Mouse (Mus musculus) liver, embryonic 12.5 days (tissue): ENCODE results near the gene Zbtb8b. TPM values are rescaled to one million over a fixed set of nuclear protein-coding genes. Genes with fewer than 3 reads are reported as not detected.
"Not testable (repeated sequence)": the region's sequence is repeated elsewhere in the genome, so short reads cannot be mapped to it uniquely, and the experiment has no call there.

Experiments used
- ATAC-seq: fragments of 200-750 bp; cut with Nextera tagmentation; 2 replicates; pipeline ENCODE4 v1.8.0; 2017; ENCODE audit warnings: moderate number of reproducible peaks, mild to moderate bottlenecking, moderate library complexity
- H3K27ac ChIP-seq: fragments of 300-500 bp; sonication (generic); 2 replicates; pipeline ENCODE4 v1.5.1; 2016; ENCODE audit warnings: mild to moderate bottlenecking
- H3K27me3 ChIP-seq: fragments of 300-500 bp; sonication (generic); replicated peaks from 2 replicates; pipeline ENCODE4 v1.6.1; 2016; ENCODE audit warnings: mild to moderate bottlenecking, moderate library complexity
- H3K36me3 ChIP-seq: fragments of 300-500 bp; sonication (generic); 2 replicates; pipeline ENCODE4 v1.6.1; 2016; ENCODE audit warnings: mild to moderate bottlenecking, moderate library complexity
- H3K4me1 ChIP-seq: fragments of 300-500 bp; sonication (generic); 2 replicates; pipeline ENCODE4 v1.6.1; 2016
- H3K4me2 ChIP-seq: fragments of 300-500 bp; sonication (generic); 2 replicates; pipeline ENCODE4 v1.6.1; 2016; ENCODE audit warnings: mild to moderate bottlenecking, moderate library complexity
- H3K4me3 ChIP-seq: fragments of 300-500 bp; sonication (generic); 2 replicates; pipeline ENCODE4 v1.5.1; 2016; ENCODE audit warnings: mild to moderate bottlenecking, moderate library complexity
- H3K9ac ChIP-seq: fragments of 300-500 bp; sonication (generic); 2 replicates; pipeline ENCODE4 v1.6.1; 2016; ENCODE audit warnings: mild to moderate bottlenecking, moderate library complexity
- H3K9me3 ChIP-seq: fragments of 300-500 bp; sonication (generic); replicated peaks from 2 replicates; pipeline ENCODE4 v1.6.1; 2016; ENCODE audit warnings: mild to moderate bottlenecking, moderate library complexity
- WGBS: fragments of 180-500 bp; shearing (Covaris S2); methylation state at CpG from one replicate; pipeline ENCODE4 v1.1.7; 2016; ENCODE audit not compliant: insufficient replicate concordance; 5-methylcytosine and 5-hydroxymethylcytosine counted together
- polyA plus RNA-seq: library from polyadenylated mRNA; unstranded; fragments of >200 nt; fragmentation: Nextera tagmentation; extraction: Ambion mirVana; gene quantifications from 2 replicates; pipeline ENCODE4 v1.2.1, GENCODE M21; 2016

Zbtb8b gene
- 1.3 and 1.5 TPM in 2 replicates for polyA plus RNA-seq

DNA sequence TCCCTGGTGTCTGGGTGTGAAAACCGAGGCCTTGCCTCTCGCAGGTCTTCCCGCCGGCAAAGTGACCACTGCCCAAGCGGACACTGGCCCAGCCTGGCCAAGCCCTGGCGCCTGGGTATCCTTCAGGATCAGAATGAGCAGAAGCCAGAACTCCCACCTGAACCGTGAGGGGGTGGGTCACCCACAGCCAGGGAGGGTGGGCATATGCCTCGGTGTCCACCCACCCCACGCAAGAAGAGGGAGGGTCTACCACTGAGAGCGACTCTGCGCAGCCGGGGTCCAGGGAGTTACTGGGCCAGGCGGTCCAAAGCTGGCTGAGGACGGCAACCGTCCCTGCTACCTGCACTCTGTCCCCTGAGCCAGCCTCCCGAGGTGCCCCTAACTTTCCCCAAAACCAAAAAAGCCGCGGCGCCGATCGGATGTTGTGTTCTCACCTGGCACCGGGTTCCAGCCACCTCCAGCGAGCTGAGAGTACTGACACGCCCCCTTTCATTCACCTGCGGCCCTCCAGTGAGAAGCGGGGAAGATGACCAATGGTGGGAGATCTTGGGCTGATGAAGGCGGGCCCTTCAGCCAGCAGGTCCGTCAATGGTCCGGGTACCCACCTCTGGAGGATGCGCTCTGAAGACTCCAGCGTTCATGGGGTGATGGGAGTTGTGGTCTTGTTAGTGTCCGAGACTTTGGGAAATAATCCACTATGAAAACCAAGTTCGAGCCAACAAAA lies at the start of gene Zbtb8b:
Gene Zbtb8b (minus strand): TSS at position 514 of the 724 bp plus-strand sequence.
- Histone ChIP-seq H3K9me3 (no peaks in the 10 kb centered on the region), H3K27ac (no peak within 1 kb of the TSS), H3K4me3 (peak within 1 kb of the TSS; percentile 37), H3K4me2 (peak within 1 kb of the TSS; percentile 57), H3K9ac (no peak within 1 kb of the TSS), H3K4me1 (peaks cover 21% of the 10 kb centered on the region), H3K27me3 (peaks cover 76% of the 10 kb centered on the region), H3K36me3 (no peaks in the 10 kb centered on the region)
- WGBS = 8% methylated on average over 33 of the region's 33 CpGs
- no peak for ATAC-seq

DNA sequence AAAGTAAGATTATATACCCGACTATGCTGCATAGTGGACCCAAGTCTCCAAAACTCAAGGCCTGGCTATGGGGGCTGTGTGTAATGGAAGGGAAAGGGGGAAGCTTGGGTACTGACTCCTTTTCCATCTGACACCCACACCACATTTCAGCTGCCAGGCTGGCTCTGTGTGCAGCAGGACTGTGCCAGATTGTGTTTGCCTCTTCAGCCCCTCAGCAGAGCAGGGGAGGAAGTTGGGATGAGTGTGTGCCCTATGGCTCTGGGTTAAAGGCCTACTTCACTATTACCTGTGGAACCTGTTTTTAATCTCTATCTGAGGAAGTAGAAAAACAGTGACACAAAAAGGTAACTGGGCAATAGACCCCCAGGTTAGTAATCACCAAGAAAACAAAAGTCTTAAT lies 40.4 kb upstream of the Zbtb8b start:
- no peak overlapping the region for H3K9ac ChIP-seq
- no peaks in the 10 kb centered on the region for H3K9me3 ChIP-seq
- no peak for ATAC-seq
- H3K27ac ChIP-seq = no peak overlapping the region
- no peaks in the 10 kb centered on the region for H3K27me3 ChIP-seq
- no peak overlapping the region for H3K4me3 ChIP-seq
- no peak overlapping the region for H3K4me2 ChIP-seq
- WGBS = 83% methylated on average over 1 of the region's 1 CpGs
- peaks cover 100% of the 10 kb centered on the region for H3K36me3 ChIP-seq
- 0 out of 2 replicates have a peak, but pooled peaks cover 2% of the 10 kb centered on the region for H3K4me1 ChIP-seq

DNA sequence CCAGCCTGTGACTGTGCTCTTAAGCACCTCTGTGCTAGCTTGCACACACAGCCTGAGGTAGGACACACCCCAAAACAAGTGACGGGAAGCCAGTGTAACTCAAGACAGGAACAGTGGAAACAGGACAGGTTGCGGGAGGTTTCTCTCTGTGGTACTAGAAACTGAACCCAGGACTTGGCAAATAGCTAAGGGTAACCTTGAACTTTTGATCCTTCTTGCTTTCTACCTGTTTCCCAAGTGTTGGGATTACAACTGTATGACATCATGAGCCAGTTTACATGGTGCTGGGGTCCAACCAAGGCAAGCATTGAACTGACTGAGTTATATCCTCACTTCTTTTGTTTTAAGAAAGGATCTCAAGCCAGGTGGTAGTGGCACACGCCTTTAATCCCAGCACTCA lies 39.2 kb upstream of the Zbtb8b start:
- Histone ChIP-seq H3K9ac (no peak overlapping the region), H3K27ac (no peak overlapping the region), H3K9me3 (no peaks in the 10 kb centered on the region), H3K4me2 (no peak overlapping the region), H3K4me3 (no peak overlapping the region), H3K36me3 (peaks cover 100% of the 10 kb centered on the region), H3K27me3 (no peaks in the 10 kb centered on the region), H3K4me1 (0 out of 2 replicates have a peak, but pooled peaks cover 5% of the 10 kb centered on the region)
- ATAC-seq = no peak
- 86% methylated on average over 3 of the region's 3 CpGs for WGBS

DNA sequence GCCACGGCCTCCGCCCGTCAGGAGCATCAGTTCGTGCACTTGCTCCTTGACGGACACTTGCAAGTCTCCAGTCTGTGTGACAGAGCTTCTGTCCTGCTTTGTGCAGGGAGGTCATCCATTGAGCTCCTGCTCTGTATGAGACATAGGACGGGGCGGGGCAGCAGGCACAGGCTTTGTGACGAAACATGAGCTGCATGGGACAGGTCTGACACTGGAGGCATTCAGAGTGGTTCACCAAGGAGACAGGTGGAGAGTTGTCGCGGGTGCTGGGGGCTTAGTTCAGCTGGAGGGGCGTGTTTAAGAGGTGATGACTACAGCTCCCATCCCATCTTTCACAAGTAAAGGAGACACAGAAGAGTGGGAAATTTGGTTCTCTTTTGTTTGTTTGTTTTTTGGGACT lies 35.4 kb upstream of the Zbtb8b start:
- Histone ChIP-seq H3K4me2 (no peak overlapping the region), H3K36me3 (peaks cover 98% of the 10 kb centered on the region), H3K4me1 (0 out of 2 replicates have a peak, but pooled peaks cover 5% of the 10 kb centered on the region), H3K27ac (no peak overlapping the region), H3K4me3 (no peak overlapping the region), H3K9ac (no peak overlapping the region), H3K9me3 (no peaks in the 10 kb centered on the region), H3K27me3 (no peaks in the 10 kb centered on the region)
- no peak for ATAC-seq
- 85% methylated on average over 11 of the region's 11 CpGs for WGBS

DNA sequence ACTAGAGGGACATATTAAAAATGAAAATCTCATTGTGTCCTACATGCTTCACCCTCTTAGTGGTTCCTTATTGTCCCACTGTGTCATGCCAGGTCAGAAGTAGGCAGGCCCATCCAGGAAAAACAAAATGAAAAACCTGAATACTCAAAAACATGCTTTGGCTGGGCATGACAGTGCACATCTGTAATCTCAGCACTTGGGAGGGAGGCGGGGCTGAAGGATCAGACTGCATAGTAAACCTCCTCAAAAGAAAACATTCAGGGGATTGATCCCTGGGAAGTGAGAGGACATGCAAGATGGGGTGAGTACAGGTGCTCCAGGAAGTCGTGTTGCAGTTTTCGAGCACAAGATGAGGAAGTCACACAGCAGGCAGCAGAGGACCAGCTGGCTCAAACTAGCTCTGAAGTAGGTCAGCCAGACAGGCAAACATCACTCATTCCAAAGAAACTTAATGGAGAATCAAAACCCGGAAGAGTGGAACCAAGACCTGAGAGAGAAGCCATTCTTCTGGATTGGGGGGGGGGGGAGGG lies 23.7 kb upstream of the Zbtb8b start:
- H3K4me3 ChIP-seq = peak overlapping the region; percentile 83
- H3K4me1 ChIP-seq = peaks cover 47% of the 10 kb centered on the region
- WGBS = 67% methylated on average over 4 of the region's 4 CpGs
- peak overlapping the region; percentile 76 for H3K4me2 ChIP-seq
- peak; percentile 4; the same call in 1 of the 2 replicates for ATAC-seq
- no peaks in the 10 kb centered on the region for H3K27me3 ChIP-seq
- peak overlapping the region; percentile 96 for H3K27ac ChIP-seq
- H3K9me3 ChIP-seq = no peaks in the 10 kb centered on the region
- peaks cover 51% of the 10 kb centered on the region for H3K36me3 ChIP-seq
- H3K9ac ChIP-seq = peak overlapping the region; percentile 94

DNA sequence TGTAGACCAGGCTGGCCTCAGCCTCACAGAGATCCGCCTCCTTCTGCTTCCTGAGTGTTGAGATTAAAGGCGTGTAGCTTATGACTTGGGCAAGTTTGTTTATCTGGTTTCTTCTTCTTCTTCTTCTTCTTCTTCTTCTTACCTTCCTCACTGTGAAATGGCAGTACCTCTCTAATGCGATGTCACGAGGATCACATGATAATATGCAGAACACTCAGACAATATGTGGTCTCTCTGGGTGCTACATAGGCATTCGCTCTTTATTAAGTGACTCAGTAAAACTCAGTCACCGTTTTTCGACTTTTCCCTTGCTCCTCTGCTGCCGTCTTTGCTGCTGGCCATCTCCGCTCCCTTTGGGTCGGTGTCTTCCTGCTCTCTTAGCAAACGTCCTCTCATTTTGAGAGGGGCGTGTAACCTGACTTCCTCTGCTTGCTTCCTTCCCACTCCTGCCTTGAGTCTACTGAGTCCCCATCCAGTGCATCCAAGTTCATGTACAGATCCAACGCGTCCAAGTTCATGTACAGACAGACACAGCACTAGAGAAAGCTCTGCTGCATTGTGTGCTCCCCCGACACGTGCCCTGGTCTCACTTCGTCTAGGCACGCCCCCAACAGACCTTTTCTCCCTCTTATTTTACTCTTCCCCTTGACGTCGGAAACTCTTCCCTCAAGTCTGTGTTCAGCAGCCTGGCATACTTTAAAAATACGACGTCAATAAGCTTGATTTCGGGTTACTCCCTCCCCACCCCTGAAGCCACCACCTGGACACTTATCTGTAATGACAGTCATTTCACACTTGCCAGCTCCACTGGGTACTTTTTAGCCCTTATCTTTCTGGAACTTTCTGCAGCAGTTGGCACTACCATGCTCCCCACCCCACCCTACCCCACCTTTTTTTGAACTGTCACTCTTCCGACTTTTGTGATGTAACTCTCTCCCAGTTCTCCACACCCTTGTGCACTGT lies 22.7 kb upstream of the Zbtb8b start:
- Histone ChIP-seq H3K9ac (peak overlapping the region; percentile 94), H3K4me2 (peak overlapping the region; percentile 76), H3K4me1 (peaks cover 47% of the 10 kb centered on the region), H3K27ac (peak overlapping the region; percentile 96), H3K27me3 (no peaks in the 10 kb centered on the region), H3K9me3 (no peaks in the 10 kb centered on the region), H3K36me3 (peaks cover 42% of the 10 kb centered on the region), H3K4me3 (peak overlapping the region; percentile 83)
- WGBS = 46% methylated on average over 24 of the region's 24 CpGs
- ATAC-seq = peak; percentile 69

DNA sequence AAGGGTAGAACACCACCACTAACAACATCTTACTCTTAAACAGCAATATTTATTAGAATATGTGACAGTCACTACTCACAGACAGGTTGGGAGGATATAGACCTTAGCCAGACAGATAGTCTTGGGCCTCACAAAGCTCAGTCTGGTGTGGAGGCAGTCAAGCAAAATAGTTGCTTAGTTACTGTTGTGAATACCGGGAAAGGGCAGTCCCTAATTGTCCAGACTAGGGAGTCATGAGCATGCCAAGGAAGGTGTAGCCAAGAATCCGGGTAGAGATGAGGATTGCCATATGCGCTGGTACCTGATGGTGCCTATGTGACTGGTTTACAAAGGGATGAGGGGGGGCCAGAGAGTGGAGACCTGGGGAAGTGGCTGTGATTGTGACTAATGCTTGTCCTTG lies 21.5 kb upstream of the Zbtb8b start:
- peak overlapping the region; percentile 96 for H3K27ac ChIP-seq
- 39% methylated on average over 3 of the region's 3 CpGs for WGBS
- H3K4me1 ChIP-seq = peaks cover 41% of the 10 kb centered on the region
- H3K4me3 ChIP-seq = peak overlapping the region; percentile 83
- H3K9me3 ChIP-seq = no peaks in the 10 kb centered on the region
- H3K36me3 ChIP-seq = peaks cover 29% of the 10 kb centered on the region
- peak overlapping the region; percentile 76 for H3K4me2 ChIP-seq
- no peak for ATAC-seq
- H3K27me3 ChIP-seq = no peaks in the 10 kb centered on the region
- H3K9ac ChIP-seq = peak overlapping the region; percentile 94

DNA sequence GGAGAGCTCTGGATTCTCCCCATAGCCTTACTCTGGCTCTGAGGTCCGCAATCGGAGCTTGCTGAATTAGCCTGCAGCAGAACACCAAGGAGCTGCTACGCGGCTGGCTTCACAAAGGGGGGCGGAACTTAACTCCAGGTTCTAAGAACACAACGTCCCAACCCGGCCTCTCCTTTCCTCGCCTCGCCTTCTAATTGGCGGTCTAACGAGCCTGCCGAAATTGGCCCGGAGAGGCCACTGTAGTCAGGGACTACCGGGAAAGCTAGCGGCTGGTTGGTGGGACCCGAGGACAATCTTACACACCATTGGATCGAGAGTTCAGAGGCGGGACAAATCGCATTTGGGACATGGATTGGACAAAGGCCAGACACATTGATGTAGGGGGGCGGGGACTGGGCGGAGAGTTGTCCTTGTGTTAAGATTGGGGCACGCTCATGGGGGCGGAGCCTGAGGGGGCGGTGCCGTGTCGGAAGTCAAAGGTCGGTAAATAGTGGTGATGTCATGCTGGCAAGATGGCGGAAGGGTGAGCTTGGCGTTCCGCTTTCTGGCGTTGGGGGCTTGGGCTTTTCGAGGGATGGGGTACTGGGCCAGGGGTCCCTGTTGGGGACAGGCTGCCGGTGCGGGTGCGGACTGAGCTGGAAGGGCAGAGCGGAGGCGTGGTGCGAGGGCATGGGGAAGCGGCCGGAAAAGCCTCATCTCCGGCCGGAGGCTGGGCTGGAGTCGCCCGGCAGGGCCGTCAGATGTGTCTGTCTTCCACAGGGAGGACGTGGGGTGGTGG lies 20.7 kb upstream of the Zbtb8b start, which contains the start of gene Bsdc1:
Gene Bsdc1 (plus strand): TSS at position 399 of the 778 bp plus-strand sequence.
- peak within 1 kb of the TSS; percentile 83 for H3K4me3 ChIP-seq
- peak; percentile 94 for ATAC-seq
- under 1% methylated on average over 46 of the region's 46 CpGs for WGBS

DNA sequence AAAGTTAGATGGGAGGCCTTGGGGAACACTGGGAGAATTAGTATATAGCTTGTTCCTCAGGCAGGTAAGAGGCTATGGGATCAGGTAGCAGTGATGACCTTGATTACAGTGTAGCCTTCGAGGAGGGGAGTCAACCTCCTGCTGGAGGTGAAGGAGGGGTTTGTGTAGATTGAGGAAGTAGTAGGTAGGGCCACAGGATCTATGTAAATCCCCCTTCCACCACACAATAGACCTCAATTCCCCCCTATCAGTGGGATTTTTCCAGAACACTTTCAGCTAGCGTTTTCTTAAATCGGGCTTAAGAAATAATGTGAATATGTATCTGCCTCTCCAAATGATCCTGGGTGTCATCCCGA lies 20.2 kb upstream of the Zbtb8b start:
- WGBS = under 1% methylated on average over 4 of the region's 4 CpGs
- Histone ChIP-seq H3K36me3 (peaks cover 16% of the 10 kb centered on the region), H3K4me3 (peak overlapping the region; percentile 83), H3K27ac (peak overlapping the region; percentile 78), H3K4me2 (peak overlapping the region; percentile 82), H3K4me1 (peaks cover 40% of the 10 kb centered on the region), H3K9ac (peak overlapping the region; percentile 73), H3K27me3 (no peaks in the 10 kb centered on the region), H3K9me3 (no peaks in the 10 kb centered on the region)
- ATAC-seq = no peak

More for the DNA sequence above, 20.7 kb upstream of the Zbtb8b start, which contains the start of gene Bsdc1:
- peaks cover 22% of the 10 kb centered on the region for H3K36me3 ChIP-seq
- H3K9me3 ChIP-seq = no peaks in the 10 kb centered on the region
- peaks cover 40% of the 10 kb centered on the region for H3K4me1 ChIP-seq
- peak within 1 kb of the TSS; percentile 94 for H3K9ac ChIP-seq
- H3K4me2 ChIP-seq = peak within 1 kb of the TSS; percentile 82
- peak within 1 kb of the TSS; percentile 96 for H3K27ac ChIP-seq
- no peaks in the 10 kb centered on the region for H3K27me3 ChIP-seq

DNA sequence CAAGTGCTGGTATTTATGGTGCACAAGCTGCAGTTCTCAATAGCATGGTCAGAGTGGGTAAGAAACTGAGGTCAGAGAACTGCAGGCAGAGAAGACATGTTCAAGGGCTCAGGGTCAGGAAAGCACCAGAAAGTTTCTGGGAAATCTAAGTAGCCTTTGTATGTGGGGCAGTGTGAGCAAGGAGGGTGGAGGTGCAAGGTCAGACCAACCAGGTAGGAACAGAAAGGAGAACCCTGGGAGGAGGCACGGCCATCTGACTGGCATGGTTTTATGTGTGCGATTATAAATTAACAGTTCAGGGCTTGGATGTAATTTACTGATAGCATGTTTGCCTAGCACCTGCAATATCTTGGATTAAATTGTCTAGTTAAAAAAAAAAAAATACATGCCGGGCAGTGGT lies 19.1 kb upstream of the Zbtb8b start:
- no peak overlapping the region for H3K4me3 ChIP-seq
- H3K27me3 ChIP-seq = no peaks in the 10 kb centered on the region
- H3K9me3 ChIP-seq = no peaks in the 10 kb centered on the region
- no peak overlapping the region for H3K4me2 ChIP-seq
- 88% methylated on average over 3 of the region's 3 CpGs for WGBS
- H3K27ac ChIP-seq = no peak overlapping the region
- peaks cover 36% of the 10 kb centered on the region for H3K4me1 ChIP-seq
- no peak overlapping the region for H3K9ac ChIP-seq
- ATAC-seq = no peak
- H3K36me3 ChIP-seq = peaks cover 5% of the 10 kb centered on the region

DNA sequence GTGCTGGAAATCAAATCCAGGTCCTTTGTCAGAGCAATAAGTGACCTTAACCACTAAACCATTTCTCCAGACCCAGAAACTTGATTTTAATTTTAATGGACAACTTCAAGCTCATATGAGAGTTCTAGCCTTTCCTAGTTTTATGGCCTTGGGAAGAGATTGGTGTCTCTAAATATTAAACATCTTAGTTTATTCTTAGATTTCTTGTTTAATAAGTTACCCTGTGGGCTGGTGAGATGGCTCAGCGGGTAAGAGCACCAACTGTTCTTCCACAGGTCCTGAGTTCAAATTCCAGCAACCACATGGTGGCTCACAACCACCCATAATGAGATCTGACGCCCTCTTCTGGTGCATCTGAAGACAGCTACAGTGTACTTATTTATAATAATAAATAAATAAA lies 16.7 kb upstream of the Zbtb8b start:
- not testable (repeated sequence) for H3K36me3 ChIP-seq, H3K27ac ChIP-seq, H3K9me3 ChIP-seq, ATAC-seq, H3K27me3 ChIP-seq, H3K4me2 ChIP-seq, H3K9ac ChIP-seq, H3K4me3 ChIP-seq
- WGBS = 50% methylated on average over 2 of the region's 2 CpGs
- H3K4me1 ChIP-seq = peaks cover 11% of the 10 kb centered on the region
